Comparison of ENCODE assay signal across 11 mouse cellular contexts in genomic region chr16:33751152-33751551, GRCm38 (mm10). TPM values are rescaled to one million over a fixed set of nuclear protein-coding genes. Genes with fewer than 3 reads are reported as not detected.
DNase-seq lines count a peak whose midpoint lies in the region; ATAC-seq and TF ChIP-seq lines count a peak whose summit lies in the region.
"Had no signal": no experiment of that assay in that cellular context is flagged by ENCODE, and none has a peak within 500 bp of the region (broad histone marks: within the 10 kb centered on the region; RNA-seq: fewer than 3 reads in every experiment).

No protein-coding gene starts in this region.

- ATAC-seq in lung, embryonic 14.5 days (ENCODE audit: insufficient read depth) = no peak
- ATAC-seq in embryonic facial prominence, embryonic 13.5 days (ENCODE audit: insufficient number of reproducible peaks, insufficient read depth, low FRiP score, low TSS enrichment, low read depth) = no peak
- peak; percentile 48; the same call in 1 of the 2 replicates for ATAC-seq in liver, embryonic 14.5 days (ENCODE audit: insufficient read depth)
- ATAC-seq: forebrain, embryonic 14.5 days had no signal

- DNase-seq in lung, embryonic 14.5 days = no peak
- no peak for DNase-seq in lung, postnatal 10 days
- no peak for DNase-seq in liver, embryonic 14.5 days (ENCODE audit: low read depth in 3 of 3, low spot score in 3 of 3)
- DNase-seq in thymus, postnatal 25 days = peak; percentile 40
- DNase-seq in cerebellum, postnatal 25 days = no peak
- no peak for DNase-seq in ovary, postnatal 14 days (ENCODE audit: low spot score)
- DNase-seq in right cerebral cortex, postnatal 36 days (ENCODE audit: low spot score in 2 of 2) = no peak
- DNase-seq: layer of hippocampus, postnatal 36 days had no signal

- H3K36me3 ChIP-seq in lung, embryonic 14.5 days (ENCODE audit: insufficient read depth) = peaks cover 37% of the 10 kb centered on the region
- H3K36me3 ChIP-seq in embryonic facial prominence, embryonic 13.5 days = peaks cover 24% of the 10 kb centered on the region
- H3K36me3 ChIP-seq in liver, embryonic 14.5 days (replicated peaks; ENCODE audit: control insufficient read depth, insufficient read depth, low read depth) = no peaks in the 10 kb centered on the region

- WGBS in lung, embryonic 14.5 days = 21% methylated on average over 13 of the region's 13 CpGs
- WGBS in embryonic facial prominence, embryonic 13.5 days = 35% methylated on average over 13 of the region's 13 CpGs
- whole genome bisulfite sequencing in liver, embryonic 14.5 days (ENCODE audit: insufficient replicate concordance) = 14% methylated on average over 13 of the region's 13 CpGs

- H3K4me1 ChIP-seq in lung, embryonic 14.5 days (ENCODE audit: insufficient read depth) = no peaks in the 10 kb centered on the region
- H3K4me1 ChIP-seq in embryonic facial prominence, embryonic 13.5 days = peaks cover 13% of the 10 kb centered on the region; the same call in 1 of the 2 replicates
- H3K4me1 ChIP-seq in liver, embryonic 14.5 days (replicated peaks; ENCODE audit: control insufficient read depth in 2 of 2, insufficient read depth in 2 of 2, low read length in 1 of 2) = peaks cover 0 to 13% of the 10 kb centered on the region in 2 experiments; a peak in 2 of 4 replicates
- H3K4me1 ChIP-seq: neural tube, embryonic 13.5 days had no signal

- no peaks in the 10 kb centered on the region for H3K9me3 ChIP-seq in lung, embryonic 14.5 days (ENCODE audit: low read depth, low read length)
- no peaks in the 10 kb centered on the region for H3K9me3 ChIP-seq in embryonic facial prominence, embryonic 13.5 days
- H3K9me3 ChIP-seq in liver, embryonic 14.5 days (ENCODE audit: control insufficient read depth, low read length) = no peaks in the 10 kb centered on the region
- H3K9me3 ChIP-seq: neural tube, embryonic 13.5 days had no signal

- TF ChIP-seq EP300 in liver, embryonic 14.5 days (IDR thresholded peaks at IDR 0.05; ENCODE audit: low read depth) = no peak

- no peaks in the 10 kb centered on the region for H3K27me3 ChIP-seq in lung, embryonic 14.5 days (ENCODE audit: insufficient read depth, low read length)
- no peaks in the 10 kb centered on the region for H3K27me3 ChIP-seq in embryonic facial prominence, embryonic 13.5 days
- no peaks in the 10 kb centered on the region for H3K27me3 ChIP-seq in liver, embryonic 14.5 days (ENCODE audit: control insufficient read depth, insufficient read depth, low read length)
- H3K27me3 ChIP-seq: neural tube, embryonic 13.5 days had no signal

- H3K27ac ChIP-seq in lung, embryonic 14.5 days (ENCODE audit: low read depth) = no peak overlapping the region
- no peak overlapping the region for H3K27ac ChIP-seq in embryonic facial prominence, embryonic 13.5 days
- H3K27ac ChIP-seq in liver, embryonic 14.5 days = peak overlapping the region; percentile 44; the same call in 1 of the 2 replicates
- H3K27ac ChIP-seq: neural tube, embryonic 13.5 days had no signal

- no peak overlapping the region for H3K9ac ChIP-seq in lung, embryonic 14.5 days
- H3K9ac ChIP-seq in embryonic facial prominence, embryonic 13.5 days = no peak overlapping the region
- peak overlapping the region; percentile 5 for H3K9ac ChIP-seq in liver, embryonic 14.5 days (replicated peaks)
- H3K9ac ChIP-seq: neural tube, embryonic 13.5 days had no signal

- H3K4me2 ChIP-seq in lung, embryonic 14.5 days = peak overlapping the region; percentile 49
- H3K4me2 ChIP-seq in embryonic facial prominence, embryonic 13.5 days = peak overlapping the region; percentile 34
- H3K4me2 ChIP-seq in liver, embryonic 14.5 days (ENCODE audit: low read depth) = peak overlapping the region; percentile 74
- H3K4me2 ChIP-seq: neural tube, embryonic 13.5 days had no signal

- TF ChIP-seq CTCF in lung, embryonic 14.5 days (IDR thresholded peaks at IDR 0.05; ENCODE audit: low read depth) = no peak
- TF ChIP-seq CTCF in liver, embryonic 14.5 days (IDR thresholded peaks at IDR 0.05; ENCODE audit: low read depth) = no peak

- H3K4me3 ChIP-seq in lung, embryonic 14.5 days (ENCODE audit: low read depth, low read length) = peak overlapping the region; percentile 15
- H3K4me3 ChIP-seq in embryonic facial prominence, embryonic 13.5 days = no peak overlapping the region
- H3K4me3 ChIP-seq in liver, embryonic 14.5 days (ENCODE audit: insufficient read depth in 1 of 2, low read depth in 2 of 2, low read length in 2 of 2) = peak overlapping the region; percentile 41 to 47
- H3K4me3 ChIP-seq: neural tube, embryonic 13.5 days had no signal

RNA-seq across cellular contexts. Expression of gene Muc13, which starts 42.7 kb away (rescaled TPM):
- not detected in 2 replicates for polyA plus RNA-seq in lung, embryonic 14.5 days (2014; fragmentation: Nextera tagmentation; extraction: Ambion mirVana)
- 0.11 and 2.1 TPM in 2 replicates for polyA plus RNA-seq in embryonic facial prominence, embryonic 13.5 days (2015; fragmentation: Nextera tagmentation; extraction: Ambion mirVana)
- 1.7 and 1.9 TPM in 2 replicates for polyA plus RNA-seq in liver, embryonic 14.5 days (2012; rRNA removed)
- 1.4 and 1.5 TPM in 2 replicates for polyA plus RNA-seq in liver, embryonic 14.5 days (2014; fragmentation: Nextera tagmentation; extraction: Ambion mirVana)
- polyA plus RNA-seq: forebrain, embryonic 14.5 days; neural tube, embryonic 13.5 days had no signal
